Mouse (Mus musculus): ENCODE measurements around the gene Nags.

Nags gene

GRCm38 (mm10) chr11:102145471-102146001 is at the start of gene Nags:
TSS of gene Nags (plus strand) at chr11:102145513.
- no peak for DNase-seq (ENCODE audit: low spot score in 2 of 2)

GRCm38 (mm10) chr11:102095676-102096075 is 49.6 kb upstream of the Nags start:
- no peak for DNase-seq (ENCODE audit: low spot score in 2 of 2)

- no peak for DNase-seq (ENCODE audit: low spot score in 2 of 2)
Observed at GRCm38 (mm10) chr11:102096446-102096845, 48.9 kb upstream of the Nags start.

- peak; percentile 58 to 71 for DNase-seq (ENCODE audit: low spot score in 2 of 2)
Observed at GRCm38 (mm10) chr11:102096887-102097391, 48.4 kb upstream of the Nags start.

- DNase-seq (ENCODE audit: low spot score in 2 of 2) = no peak
Observed at GRCm38 (mm10) chr11:102101219-102101618, 44.1 kb upstream of the Nags start, which contains the start of gene Ppy. TSS of gene Ppy (minus strand) at chr11:102101319.

- peak in 1 of 2 experiments; percentile 29 for DNase-seq (ENCODE audit: low spot score in 2 of 2)
Observed at GRCm38 (mm10) chr11:102102485-102103258, 42.6 kb upstream of the Nags start.

- DNase-seq (ENCODE audit: low spot score in 2 of 2) = peak in 1 of 2 experiments; percentile 28
Observed at GRCm38 (mm10) chr11:102106911-102107310, 38.4 kb upstream of the Nags start.

GRCm38 (mm10) chr11:102107732-102108131 is 37.6 kb upstream of the Nags start, which contains the start of gene Pyy:
TSS of gene Pyy (minus strand) at chr11:102107832.
- DNase-seq (ENCODE audit: low spot score in 2 of 2) = no peak

- DNase-seq (ENCODE audit: low spot score in 2 of 2) = no peak
Observed at GRCm38 (mm10) chr11:102111576-102111975, 33.7 kb upstream of the Nags start.

- DNase-seq (ENCODE audit: low spot score in 2 of 2) = no peak
Observed at GRCm38 (mm10) chr11:102116241-102116640, 29.1 kb upstream of the Nags start.

GRCm38 (mm10) chr11:102117386-102117785 is 27.9 kb upstream of the Nags start:
- DNase-seq (ENCODE audit: low spot score in 2 of 2) = no peak

- no peak for DNase-seq (ENCODE audit: low spot score in 2 of 2)
Observed at GRCm38 (mm10) chr11:102134516-102134915, 10.8 kb upstream of the Nags start.

GRCm38 (mm10) chr11:102137625-102138446 is 7.5 kb upstream of the Nags start:
- DNase-seq (ENCODE audit: low spot score in 2 of 2) = no peak

GRCm38 (mm10) chr11:102138447-102138740 is 6.9 kb upstream of the Nags start:
- DNase-seq (ENCODE audit: low spot score in 2 of 2) = peak in 1 of 2 experiments; percentile 47

GRCm38 (mm10) chr11:102140508-102140907 is 4.8 kb upstream of the Nags start:
- DNase-seq (ENCODE audit: low spot score in 2 of 2) = peak; percentile 17 to 40

GRCm38 (mm10) chr11:102142355-102142754 is 3.0 kb upstream of the Nags start:
- no peak for DNase-seq (ENCODE audit: low spot score in 2 of 2)

GRCm38 (mm10) chr11:102144957-102145470 is 299 bp upstream of the Nags start:
- no peak for DNase-seq (ENCODE audit: low spot score in 2 of 2)

- DNase-seq (ENCODE audit: low spot score in 2 of 2) = no peak
Observed at GRCm38 (mm10) chr11:102146005-102146404, 692 bp downstream of the Nags start.

- DNase-seq (ENCODE audit: low spot score in 2 of 2) = no peak
Observed at GRCm38 (mm10) chr11:102146531-102146930, 1.2 kb downstream of the Nags start.

- no peak for DNase-seq (ENCODE audit: low spot score in 2 of 2)
Observed at GRCm38 (mm10) chr11:102147213-102147989, 2.1 kb downstream of the Nags start.

All from urinary bladder, adult 18-20 months (tissue).